Mouse (Mus musculus) frontal cortex, postnatal 25 days (tissue): ENCODE measurements around the gene Fbxo21.

Experiments
- DNase-seq, 2 experiments: peaks; one replicate each; pipeline ENCODE4 v3.0.0; 2022; ENCODE audit warnings: low spot score in 2 of 2

Gene Fbxo21

DNA sequence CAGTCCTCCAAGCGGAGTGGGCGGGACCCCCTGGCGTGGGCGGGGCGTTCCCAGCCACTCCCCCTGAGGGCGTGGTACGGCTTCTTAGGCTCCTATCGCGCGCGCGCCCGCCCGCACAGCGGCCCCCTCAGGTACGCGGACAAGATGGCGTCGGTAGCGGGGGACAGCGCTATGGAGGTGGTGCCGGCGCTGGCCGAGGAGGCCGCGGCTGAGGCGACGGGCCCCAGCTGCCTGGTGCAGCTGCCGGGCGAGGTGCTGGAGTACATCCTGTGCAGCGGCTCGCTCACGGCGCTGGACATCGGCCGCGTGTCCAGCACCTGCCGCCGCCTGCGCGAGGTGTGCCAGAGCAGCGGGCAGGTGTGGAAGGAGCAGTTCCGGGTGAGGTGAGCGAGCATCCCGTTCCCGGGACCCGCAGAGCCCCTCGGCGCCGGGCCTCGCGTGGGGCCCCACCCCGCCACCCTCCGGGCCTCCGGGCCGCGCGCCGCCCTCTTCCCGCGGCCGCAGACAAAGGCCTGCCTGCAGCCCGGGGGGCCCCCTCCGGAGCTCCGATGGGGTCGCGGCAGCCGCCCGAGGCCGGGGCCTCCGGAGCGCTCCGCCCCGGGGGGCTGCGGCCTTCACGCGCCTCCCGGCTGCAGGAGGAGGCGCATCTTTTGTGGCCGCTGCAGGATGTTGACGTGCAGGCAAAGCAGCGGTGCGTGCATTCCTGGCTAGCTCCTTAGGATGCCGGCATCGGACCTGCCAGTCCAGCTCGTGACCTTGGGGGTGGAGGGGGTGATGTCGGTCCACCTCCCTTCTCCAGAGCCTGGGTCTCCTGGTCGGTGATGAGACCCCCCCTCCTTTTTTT is at the start of gene Fbxo21:
TSS of gene Fbxo21 (plus strand) at position 74 of the 844 bp plus-strand sequence.
- peak; percentile 90 to 93 for DNase-seq

DNA sequence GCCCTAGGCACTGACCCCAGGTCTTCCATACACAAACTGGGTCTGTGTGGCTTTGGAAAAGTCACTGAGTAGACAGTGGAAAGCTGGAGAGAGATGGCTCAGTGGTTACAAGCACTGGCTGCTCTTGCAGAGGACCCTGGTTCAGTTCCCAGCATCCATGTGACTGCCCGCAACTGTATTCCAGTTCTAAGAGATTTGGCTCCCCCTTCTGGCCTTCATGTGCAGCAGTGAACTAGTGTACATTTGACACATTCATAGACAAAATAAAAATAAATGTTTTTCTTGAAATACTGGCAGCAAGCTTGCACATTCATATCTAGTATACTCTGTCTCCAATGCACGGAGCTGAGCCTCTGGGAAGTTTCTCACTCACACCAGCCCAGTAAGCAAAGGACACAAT is 48.0 kb upstream of the Fbxo21 start:
- DNase-seq: no peak

DNA sequence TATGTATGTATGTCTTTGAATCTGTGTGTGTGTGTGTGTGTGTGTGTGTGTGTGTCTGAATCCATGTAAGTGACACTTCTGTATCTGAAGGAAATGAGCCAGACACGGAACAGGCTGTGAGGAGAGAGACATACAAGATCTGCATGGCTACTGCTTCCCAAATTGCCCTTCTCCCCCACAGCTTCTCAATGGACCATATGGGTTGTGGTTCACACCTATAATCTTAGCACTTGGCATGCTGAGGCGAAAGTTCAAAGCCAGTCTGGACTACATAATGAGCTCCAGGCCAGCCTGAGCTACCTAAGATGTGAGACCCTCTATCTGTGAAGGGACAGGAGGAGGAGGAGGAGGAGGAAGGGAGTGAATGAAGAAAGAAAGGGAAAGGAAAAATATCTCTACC is 44.3 kb upstream of the Fbxo21 start:
- no peak for DNase-seq

DNA sequence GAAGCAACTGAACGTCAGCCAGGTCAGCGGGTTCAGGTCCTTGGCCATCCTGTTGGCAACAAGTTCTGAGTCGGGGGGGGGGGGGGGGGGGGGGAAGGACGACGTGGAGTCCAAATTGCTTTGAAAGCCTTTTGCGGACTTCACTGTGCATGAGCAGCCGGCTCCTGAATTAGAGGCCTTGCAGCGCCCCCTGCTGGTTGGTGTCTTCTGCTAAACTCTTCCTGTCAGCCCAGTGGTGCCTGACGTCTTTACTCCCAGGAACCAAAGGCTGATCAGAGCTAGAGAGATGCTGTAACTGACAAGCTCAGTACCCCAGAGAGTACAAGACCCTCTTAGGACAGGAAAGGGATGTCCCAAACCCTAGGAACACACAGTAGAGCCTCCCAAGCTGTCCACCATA is 43.7 kb upstream of the Fbxo21 start:
- DNase-seq: peak; percentile 86 to 91

DNA sequence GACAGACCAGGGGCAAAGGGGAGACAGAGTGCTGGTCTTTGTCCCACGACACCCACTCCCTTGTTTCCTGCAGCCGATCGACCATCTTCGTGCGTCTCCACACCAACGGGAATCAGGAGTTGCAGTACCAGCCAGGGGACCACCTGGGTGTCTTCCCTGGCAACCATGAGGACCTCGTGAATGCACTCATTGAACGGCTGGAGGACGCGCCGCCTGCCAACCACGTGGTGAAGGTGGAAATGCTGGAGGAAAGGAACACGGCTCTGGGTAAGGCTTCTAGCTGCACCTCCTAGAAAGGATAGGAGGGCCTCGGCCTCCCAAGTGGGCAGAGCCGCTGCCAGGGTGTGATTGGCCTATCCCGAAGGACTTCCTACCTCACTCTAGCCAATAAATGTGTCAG is 40.2 kb upstream of the Fbxo21 start:
- DNase-seq: no peak

DNA sequence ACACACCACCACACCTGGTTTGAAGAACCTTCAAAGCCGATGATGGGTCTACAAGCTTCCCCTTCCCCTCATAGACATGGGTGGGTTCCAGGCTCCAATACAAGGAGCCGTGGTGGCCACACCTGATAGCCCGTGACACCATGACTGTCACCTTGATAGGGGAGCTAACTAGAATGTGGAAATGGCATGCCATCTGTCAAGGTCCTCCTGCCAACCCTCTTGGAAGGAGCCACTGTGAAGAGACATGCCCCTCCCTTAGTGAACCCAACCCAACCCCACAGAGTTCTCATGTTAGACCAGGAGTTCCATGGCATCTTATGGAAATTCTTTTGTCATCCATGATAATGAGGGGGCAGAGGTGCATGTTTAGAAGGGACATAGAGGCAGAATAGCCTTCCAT is 39.3 kb upstream of the Fbxo21 start:
- no peak for DNase-seq

DNA sequence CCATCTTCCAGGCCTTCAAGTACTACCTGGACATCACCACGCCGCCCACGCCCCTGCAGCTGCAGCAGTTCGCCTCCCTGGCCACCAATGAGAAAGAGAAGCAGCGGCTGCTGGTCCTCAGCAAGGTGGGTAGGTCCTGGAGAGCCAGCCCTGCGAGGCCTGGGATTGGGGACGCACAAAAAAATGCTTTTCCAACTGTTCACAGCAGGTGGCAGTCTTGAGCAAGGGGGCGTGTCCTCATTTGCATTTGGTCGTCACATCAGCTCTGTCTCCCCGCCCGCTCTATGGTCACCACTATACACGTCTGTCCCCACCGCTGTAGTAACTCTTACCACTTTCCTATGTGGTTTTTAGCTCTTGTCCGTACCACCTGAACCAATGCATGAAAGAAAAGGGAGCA is 38.3 kb upstream of the Fbxo21 start:
- peak in 1 of 2 experiments; percentile 15 for DNase-seq

DNA sequence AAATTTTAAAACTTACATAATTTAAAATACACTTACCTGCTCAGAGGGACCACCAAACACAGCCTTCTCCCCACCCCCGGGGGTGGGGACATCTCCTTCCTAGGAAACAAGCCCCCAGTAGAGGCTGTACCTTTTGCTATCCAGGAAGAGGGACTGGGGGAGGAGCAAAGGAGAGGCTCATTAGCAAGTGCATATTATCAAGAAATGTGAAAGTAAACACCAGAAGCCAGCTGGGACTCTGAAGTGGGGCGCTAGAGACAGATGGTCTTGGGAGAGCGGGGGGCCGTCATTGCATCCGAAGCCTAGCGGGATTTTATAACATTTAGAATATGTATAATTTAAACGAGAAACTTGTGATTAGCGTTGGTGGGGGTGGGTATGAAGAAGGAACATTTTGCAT is 37.1 kb upstream of the Fbxo21 start:
- no peak for DNase-seq

DNA sequence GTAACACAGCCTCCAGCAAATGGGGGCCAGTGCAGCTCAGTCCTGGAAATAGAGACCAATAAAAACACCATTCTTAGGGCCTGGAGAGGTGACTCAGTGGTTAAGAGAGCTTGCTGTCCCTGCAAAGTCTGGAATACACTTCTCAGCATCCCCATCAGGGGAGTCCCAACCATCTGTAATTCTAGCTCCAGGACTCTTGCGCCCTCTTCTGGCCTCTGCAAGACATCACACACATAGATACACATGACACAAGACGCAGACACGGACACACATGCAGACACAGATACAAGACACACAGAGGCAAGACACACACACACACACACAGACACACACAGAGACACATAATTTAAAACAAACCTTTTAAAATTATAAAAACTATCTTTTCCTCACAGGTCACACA is 35.0 kb upstream of the Fbxo21 start:
- no peak for DNase-seq

DNA sequence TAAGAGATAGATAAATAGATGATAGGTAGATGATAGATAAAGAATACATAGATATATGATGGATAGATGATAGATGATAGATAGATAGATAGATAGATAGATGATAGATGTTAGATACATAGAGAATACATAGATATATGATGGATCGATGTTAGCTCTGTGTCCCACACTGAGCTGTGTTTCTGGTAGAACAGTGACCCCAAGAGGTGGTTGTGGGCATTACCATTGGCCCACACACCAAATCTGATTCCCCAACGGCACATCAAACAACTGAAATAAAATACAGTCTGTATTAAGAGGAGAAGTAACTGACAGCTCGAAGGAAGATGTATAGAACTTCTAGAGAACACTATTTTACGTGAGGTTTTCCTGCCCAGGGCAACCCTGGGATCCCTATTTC is 29.9 kb upstream of the Fbxo21 start:
- peak; percentile 49 to 64 for DNase-seq

DNA sequence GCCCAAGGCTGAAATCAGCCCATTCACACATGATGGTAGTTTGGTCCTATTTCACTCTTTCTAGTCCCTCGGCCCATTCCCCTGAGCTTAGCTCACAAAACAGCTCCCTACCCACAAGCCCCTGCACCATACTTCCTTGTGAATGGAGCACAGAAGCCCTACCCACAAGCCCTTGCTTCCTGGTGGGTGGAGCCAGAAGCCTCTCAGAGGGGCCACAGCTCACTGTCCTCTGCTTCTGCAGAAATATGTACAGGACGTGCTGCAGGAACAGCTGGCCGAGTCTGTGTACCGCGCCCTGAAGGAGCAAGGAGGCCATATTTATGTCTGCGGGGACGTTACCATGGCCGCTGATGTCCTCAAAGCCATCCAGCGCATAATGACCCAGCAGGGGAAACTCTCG is 27.1 kb upstream of the Fbxo21 start:
- no peak for DNase-seq

DNA sequence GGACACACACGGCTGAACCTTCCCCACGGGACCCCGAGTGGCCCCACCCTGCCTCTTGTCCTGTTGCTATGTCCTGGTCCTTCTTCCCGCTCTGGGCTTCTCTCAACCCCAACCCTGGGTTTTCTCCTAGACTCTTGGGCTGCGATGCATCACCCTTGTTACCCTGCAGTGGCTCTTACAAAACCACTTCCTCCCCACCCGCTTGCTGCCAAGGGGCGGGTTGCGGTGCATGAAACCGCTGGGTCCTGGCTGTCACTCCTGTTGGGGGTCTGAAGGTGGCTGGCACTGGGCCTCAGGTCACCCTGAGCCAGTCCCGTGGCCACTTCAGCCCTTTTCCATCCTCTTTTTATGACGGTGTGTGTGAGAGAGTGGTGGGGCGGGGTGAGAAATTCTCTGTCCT is 22.6 kb upstream of the Fbxo21 start:
- DNase-seq: no peak

DNA sequence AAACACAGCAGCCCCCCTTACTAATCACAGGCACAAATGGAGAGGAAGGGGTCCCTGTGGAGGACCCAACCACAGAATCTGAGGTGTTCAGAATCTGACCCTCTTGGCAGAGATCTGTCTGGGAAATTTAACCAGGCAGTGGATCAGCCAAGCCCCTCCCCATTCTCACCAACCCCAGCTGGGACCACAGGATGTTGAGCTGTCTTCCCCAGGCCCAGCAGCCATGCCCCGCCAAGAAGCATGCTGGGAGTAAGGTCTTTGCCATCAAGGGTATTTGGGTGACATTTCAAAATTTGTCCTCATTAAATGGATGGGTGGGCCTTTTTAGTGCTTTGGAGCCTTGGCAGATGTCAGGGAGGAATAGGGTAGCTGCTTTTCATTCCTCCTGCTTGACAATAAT is 22.1 kb upstream of the Fbxo21 start:
- DNase-seq: no peak

DNA sequence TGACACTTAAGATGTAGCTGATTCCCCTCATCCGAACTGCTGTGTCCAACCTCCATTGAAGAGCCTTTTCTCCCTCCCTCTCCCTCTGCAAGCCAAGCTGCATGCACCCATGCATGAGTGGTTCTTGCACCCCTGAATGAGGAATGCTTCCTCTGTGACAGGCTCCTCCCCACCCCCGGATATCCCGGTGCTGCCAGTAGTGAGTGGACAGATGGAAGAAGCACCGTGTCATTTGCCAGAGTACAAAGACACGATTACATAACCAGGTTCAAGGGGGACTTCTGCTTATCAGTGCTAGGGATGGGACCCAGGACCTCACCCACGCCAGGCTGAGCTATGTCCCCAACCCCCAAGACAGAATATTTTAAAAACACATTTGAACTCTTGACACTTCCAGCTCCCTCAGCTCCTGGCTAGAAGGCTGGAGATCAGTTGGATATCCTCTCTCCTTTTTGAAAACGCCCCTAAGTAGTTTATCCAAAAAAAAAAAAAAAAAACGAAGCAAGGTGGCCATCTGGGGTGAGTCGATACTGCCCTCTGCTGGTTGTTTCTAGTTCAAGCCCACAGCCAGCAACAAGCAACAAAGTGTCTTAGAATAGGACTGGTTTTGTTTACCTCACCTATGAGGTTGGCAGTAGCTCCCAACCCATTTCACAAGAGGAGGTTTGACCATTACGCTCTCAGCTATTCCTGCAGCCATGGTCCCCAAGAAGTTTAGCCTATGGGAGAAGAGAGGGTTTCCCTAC is 20.7 kb upstream of the Fbxo21 start:
- DNase-seq: no peak

DNA sequence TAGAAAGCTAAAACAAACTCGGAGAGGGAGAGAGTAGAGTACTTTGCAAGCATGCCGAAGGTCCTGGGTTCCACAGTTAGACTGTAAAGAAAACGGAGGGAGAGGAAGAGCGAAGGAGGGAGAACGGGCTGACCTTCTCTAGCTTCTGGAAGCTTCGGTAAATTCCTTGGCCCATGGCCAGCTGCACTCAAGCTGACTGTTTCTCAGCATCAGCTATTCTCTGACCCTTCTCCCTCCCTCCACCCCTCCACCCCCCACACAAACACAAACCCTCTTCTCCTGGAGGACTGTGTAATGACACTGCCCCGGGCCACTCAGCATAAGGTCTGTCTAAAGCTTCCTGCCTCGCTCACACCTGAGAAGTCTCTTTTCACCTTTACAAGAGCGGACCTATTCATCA is 11.8 kb upstream of the Fbxo21 start:
- DNase-seq: no peak

DNA sequence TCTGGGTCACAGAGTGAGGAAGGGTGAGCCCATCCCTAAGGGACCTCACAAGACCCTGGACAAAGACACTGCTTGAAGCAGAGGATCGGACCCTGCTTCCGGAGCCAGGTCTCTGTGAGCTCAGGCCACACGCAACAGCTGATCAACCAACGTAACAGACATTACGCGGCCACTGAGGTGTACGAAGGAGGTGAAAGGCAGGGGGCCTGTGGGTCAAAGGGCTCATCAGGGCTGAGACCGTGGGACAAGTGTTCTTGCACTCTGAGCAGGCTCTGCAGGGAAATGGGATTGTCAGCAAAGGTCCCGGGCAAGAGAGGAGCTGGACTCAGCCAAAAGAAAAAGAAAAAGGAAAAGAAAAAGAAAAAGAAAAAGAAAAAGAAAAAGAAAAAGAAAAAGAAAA is 9.6 kb upstream of the Fbxo21 start:
- DNase-seq: no peak

DNA sequence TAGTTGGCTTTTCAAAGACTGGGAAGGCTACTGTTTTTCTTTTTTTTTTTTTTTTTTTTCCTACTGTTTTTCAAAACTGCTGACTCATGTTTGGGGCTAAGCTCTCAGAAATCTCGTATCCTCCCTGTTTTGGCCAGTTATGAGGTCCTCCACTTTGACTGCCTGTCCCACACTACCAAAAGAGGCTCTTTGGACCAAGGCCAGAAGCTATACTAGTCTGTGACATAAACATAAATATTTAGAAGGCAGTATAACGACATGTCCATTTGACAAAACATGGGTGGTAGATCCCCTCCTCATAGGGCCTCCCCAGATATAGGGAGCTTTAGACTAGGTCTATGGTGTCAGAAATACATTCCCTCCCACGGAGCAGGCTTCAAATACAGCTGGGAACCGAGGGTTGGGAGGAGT is 8.9 kb upstream of the Fbxo21 start:
- no peak for DNase-seq

DNA sequence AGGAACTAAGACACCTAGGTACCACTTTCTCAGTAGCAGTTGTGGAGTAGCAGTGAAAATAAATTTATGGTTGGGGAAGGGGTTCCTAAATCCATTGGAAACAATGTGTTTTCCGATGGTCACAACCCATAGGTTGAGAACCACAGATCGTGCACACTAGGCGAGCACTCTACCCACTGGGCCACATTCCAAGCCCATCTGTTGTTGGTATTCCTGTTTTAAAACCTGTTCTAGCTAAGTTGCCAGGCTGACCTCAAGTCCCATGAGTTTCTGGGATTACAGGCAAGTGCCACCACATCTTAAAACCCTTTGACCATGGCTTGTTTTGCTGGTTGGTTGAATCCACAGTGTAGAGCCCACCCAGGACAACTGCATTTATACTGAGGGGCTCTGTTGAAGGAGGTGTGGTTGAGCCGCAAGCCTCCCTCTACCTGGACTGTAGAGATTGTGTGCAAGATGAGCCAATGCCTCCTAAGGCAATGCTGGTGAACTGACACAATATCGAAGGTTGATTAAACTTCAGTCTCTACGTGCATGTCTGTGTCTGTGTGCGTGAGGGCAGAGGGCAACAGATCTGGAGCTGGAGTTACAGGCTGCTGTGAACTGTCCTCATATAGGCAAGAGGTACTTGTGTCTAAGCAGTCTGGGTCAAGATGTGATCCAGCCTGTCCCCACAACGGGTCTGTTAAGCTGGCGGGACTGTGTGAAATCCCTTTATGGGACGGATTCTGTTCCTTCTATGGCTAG is 6.7 kb upstream of the Fbxo21 start:
- DNase-seq: no peak

DNA sequence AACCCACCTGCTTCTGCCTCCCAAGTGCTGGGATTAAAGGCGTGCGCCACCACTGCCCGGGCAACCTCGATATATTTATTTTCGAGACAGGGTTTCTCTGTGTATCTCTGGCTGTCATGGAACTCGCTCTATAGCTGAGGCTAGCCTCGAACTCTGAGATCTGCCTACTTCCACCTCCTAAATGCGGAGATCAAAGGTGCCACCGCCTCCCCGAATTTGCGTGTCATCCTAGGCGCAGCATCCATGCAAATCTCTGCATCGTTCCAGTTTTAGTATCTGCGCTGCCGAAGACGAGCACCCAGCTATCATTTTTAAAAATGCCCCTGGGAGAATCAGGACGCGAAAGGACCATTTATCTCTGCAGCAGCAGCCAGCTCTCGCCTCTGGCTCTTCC is 270 bp upstream of the Fbxo21 start:
- no peak for DNase-seq

DNA sequence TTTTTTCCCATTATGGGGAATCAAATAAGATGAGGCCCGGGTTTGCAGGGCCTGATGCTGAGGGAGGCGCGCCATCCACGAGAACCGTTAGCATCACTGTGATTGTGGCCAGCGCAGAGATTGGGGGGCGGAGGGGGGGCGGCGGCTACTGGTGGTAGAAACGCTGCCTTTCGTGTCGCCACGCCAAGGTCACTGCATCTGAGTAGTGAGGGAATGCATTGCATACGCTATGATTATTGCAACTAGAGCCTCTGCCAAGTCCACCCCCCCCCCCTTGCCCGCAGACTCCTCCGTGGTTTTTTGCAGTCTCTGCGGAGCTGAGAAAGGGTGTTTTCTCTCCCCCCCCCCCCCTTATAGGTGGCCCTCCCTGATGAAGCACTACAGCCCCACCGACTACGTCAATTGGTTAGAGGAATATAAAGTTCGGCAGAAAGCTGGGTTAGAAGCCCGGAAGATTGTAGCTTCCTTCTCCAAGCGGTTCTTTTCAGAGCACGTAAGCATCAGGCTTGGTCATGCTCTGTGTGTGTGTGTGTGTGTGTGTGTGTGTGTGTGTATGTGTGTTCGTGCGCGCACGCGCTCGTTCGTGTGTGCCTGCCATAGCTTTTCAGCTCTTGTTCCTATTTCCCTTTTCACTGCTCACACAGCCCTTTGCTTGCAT is 1.1 kb downstream of the Fbxo21 start:
- peak in 1 of 2 experiments; percentile 34 for DNase-seq

DNA sequence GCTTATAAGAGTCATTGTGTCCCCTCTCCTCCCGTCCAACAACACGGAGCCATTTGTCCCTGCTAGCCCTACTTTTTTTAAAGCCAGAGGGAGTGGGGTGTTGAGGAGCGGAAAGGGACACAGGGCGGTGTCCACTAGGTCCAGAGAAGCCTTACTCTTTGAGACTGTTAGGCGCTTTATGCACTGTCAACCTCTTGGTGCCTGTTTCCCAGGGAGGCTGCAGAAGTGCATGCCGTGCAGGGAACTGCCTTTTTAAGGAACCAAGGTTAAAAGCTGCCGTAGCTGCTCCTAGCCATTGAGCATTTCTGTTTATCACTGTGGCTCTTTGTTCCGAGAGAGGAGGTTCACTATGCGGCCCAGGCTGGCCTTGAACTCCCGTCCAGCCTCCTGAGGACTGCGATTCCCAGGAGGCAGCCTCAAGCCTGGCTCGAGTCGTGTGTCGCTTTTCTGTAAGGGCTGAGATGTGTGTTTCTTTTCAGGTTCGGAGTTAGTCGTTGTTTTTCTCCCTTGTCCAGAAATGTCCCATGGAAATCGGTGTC is 1.7 kb downstream of the Fbxo21 start:
- no peak for DNase-seq

DNA sequence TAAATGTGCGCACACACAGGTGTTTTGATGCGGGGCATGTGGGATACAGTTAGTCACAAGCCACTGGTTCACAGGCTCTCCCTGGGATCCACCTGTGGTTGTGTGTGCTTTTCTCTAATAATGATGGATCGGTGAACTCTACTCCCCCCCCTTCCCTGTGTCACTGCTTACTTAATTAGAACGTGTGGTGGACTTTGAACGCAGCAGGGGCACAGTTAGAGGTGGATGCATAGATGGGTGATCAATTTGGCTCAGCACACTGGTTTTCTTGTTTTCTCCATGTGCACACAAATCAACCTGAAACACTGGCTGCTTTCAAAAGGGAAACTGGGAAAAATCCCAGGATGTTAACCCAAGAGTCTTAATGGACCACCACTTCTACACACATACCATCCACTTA is 2.6 kb downstream of the Fbxo21 start:
- no peak for DNase-seq
